Mouse (Mus musculus): ENCODE measurements around the gene Tmf1. TPM values are rescaled to one million over a fixed set of nuclear protein-coding genes. Genes with fewer than 3 reads are reported as not detected.

Gene Tmf1
- polyA plus RNA-seq, 1 experiment = 29.5 TPM

- Histone ChIP-seq H3K4me3 (ENCODE audit: control insufficient read depth, low read depth, low read length) (no peak overlapping the region), H3K36me3 (ENCODE audit: control insufficient read depth, insufficient read depth, low read length) (no peaks in the 10 kb centered on the region), H3K27ac (ENCODE audit: control insufficient read depth, insufficient read depth, low read depth, low read length) (no peak overlapping the region), H3K27me3 (ENCODE audit: control insufficient read depth, insufficient read depth, low read length) (no peaks in the 10 kb centered on the region), H3K4me1 (ENCODE audit: control insufficient read depth, insufficient read depth, low read length) (peaks cover 4% of the 10 kb centered on the region; the same call in 1 of the 2 replicates)
- TF ChIP-seq CTCF (IDR thresholded peaks at IDR 0.05; ENCODE audit: control insufficient read depth, insufficient read depth, insufficient replicate concordance, low read depth, low read length) = no peak
- no peak for TF ChIP-seq POLR2A (IDR thresholded peaks at IDR 0.05; ENCODE audit: control insufficient read depth, low read depth, low read length)
These were observed 23.6 kb upstream of the Tmf1 start for GRCm38 (mm10) chr6:97202477-97202876.

- H3K27ac ChIP-seq (ENCODE audit: control insufficient read depth, insufficient read depth, low read depth, low read length) = no peak overlapping the region
- H3K27me3 ChIP-seq (ENCODE audit: control insufficient read depth, insufficient read depth, low read length) = no peaks in the 10 kb centered on the region
- TF ChIP-seq POLR2A (IDR thresholded peaks at IDR 0.05; ENCODE audit: control insufficient read depth, low read depth, low read length) = no peak
- TF ChIP-seq CTCF (IDR thresholded peaks at IDR 0.05; ENCODE audit: control insufficient read depth, insufficient read depth, insufficient replicate concordance, low read depth, low read length) = no peak
- no peak overlapping the region for H3K4me3 ChIP-seq (ENCODE audit: control insufficient read depth, low read depth, low read length)
- peaks cover 4% of the 10 kb centered on the region; the same call in 1 of the 2 replicates for H3K4me1 ChIP-seq (ENCODE audit: control insufficient read depth, insufficient read depth, low read length)
- no peaks in the 10 kb centered on the region; the same call in 1 of the 2 replicates for H3K36me3 ChIP-seq (ENCODE audit: control insufficient read depth, insufficient read depth, low read length)
These were observed 21.5 kb upstream of the Tmf1 start for GRCm38 (mm10) chr6:97200437-97200836.

GRCm38 (mm10) chr6:97179367-97179828 lies 476 bp upstream of the Tmf1 start:
- Histone ChIP-seq H3K4me1 (ENCODE audit: control insufficient read depth, insufficient read depth, low read length) (peaks cover 4% of the 10 kb centered on the region; the same call in 1 of the 2 replicates), H3K36me3 (ENCODE audit: control insufficient read depth, insufficient read depth, low read length) (peaks cover 3% of the 10 kb centered on the region), H3K27ac (ENCODE audit: control insufficient read depth, insufficient read depth, low read depth, low read length) (peak overlapping the region; percentile 98), H3K27me3 (ENCODE audit: control insufficient read depth, insufficient read depth, low read length) (no peaks in the 10 kb centered on the region), H3K4me3 (ENCODE audit: control insufficient read depth, low read depth, low read length) (peak overlapping the region; percentile 92)
- TF ChIP-seq CTCF (IDR thresholded peaks at IDR 0.05; ENCODE audit: control insufficient read depth, insufficient read depth, insufficient replicate concordance, low read depth, low read length) (no peak), POLR2A (IDR thresholded peaks at IDR 0.05; ENCODE audit: control insufficient read depth, low read depth, low read length) (no peak)

- H3K27ac ChIP-seq (ENCODE audit: control insufficient read depth, insufficient read depth, low read depth, low read length) = no peak overlapping the region
- peak overlapping the region; percentile 39 for H3K4me3 ChIP-seq (ENCODE audit: control insufficient read depth, low read depth, low read length)
- no peak for TF ChIP-seq POLR2A (IDR thresholded peaks at IDR 0.05; ENCODE audit: control insufficient read depth, low read depth, low read length)
- TF ChIP-seq CTCF (IDR thresholded peaks at IDR 0.05; ENCODE audit: control insufficient read depth, insufficient read depth, insufficient replicate concordance, low read depth, low read length) = no peak
- peaks cover 4% of the 10 kb centered on the region; the same call in 1 of the 2 replicates for H3K4me1 ChIP-seq (ENCODE audit: control insufficient read depth, insufficient read depth, low read length)
- H3K27me3 ChIP-seq (ENCODE audit: control insufficient read depth, insufficient read depth, low read length) = no peaks in the 10 kb centered on the region
- peaks cover 7% of the 10 kb centered on the region for H3K36me3 ChIP-seq (ENCODE audit: control insufficient read depth, insufficient read depth, low read length)
These were observed 3.2 kb downstream of the Tmf1 start for GRCm38 (mm10) chr6:97175716-97176115.

GRCm38 (mm10) chr6:97150156-97150555 lies 28.8 kb downstream of the Tmf1 start:
- Histone ChIP-seq H3K4me3 (ENCODE audit: control insufficient read depth, low read depth, low read length) (no peak overlapping the region), H3K27ac (ENCODE audit: control insufficient read depth, insufficient read depth, low read depth, low read length) (no peak overlapping the region), H3K36me3 (ENCODE audit: control insufficient read depth, insufficient read depth, low read length) (no peaks in the 10 kb centered on the region), H3K4me1 (ENCODE audit: control insufficient read depth, insufficient read depth, low read length) (peaks cover 2% of the 10 kb centered on the region; the same call in 1 of the 2 replicates), H3K27me3 (ENCODE audit: control insufficient read depth, insufficient read depth, low read length) (no peaks in the 10 kb centered on the region)
- no peak for TF ChIP-seq POLR2A (IDR thresholded peaks at IDR 0.05; ENCODE audit: control insufficient read depth, low read depth, low read length)
- no peak for TF ChIP-seq CTCF (IDR thresholded peaks at IDR 0.05; ENCODE audit: control insufficient read depth, insufficient read depth, insufficient replicate concordance, low read depth, low read length)

GRCm38 (mm10) chr6:97149721-97150120 lies 29.2 kb downstream of the Tmf1 start:
- TF ChIP-seq CTCF (IDR thresholded peaks at IDR 0.05; ENCODE audit: control insufficient read depth, insufficient read depth, insufficient replicate concordance, low read depth, low read length) (no peak), POLR2A (IDR thresholded peaks at IDR 0.05; ENCODE audit: control insufficient read depth, low read depth, low read length) (no peak)
- Histone ChIP-seq H3K4me3 (ENCODE audit: control insufficient read depth, low read depth, low read length) (no peak overlapping the region), H3K27ac (ENCODE audit: control insufficient read depth, insufficient read depth, low read depth, low read length) (no peak overlapping the region), H3K36me3 (ENCODE audit: control insufficient read depth, insufficient read depth, low read length) (no peaks in the 10 kb centered on the region), H3K4me1 (ENCODE audit: control insufficient read depth, insufficient read depth, low read length) (peaks cover 2% of the 10 kb centered on the region; the same call in 1 of the 2 replicates), H3K27me3 (ENCODE audit: control insufficient read depth, insufficient read depth, low read length) (no peaks in the 10 kb centered on the region)

- no peaks in the 10 kb centered on the region for H3K36me3 ChIP-seq (ENCODE audit: control insufficient read depth, insufficient read depth, low read length)
- H3K4me3 ChIP-seq (ENCODE audit: control insufficient read depth, low read depth, low read length) = peak within 1 kb of the TSS; percentile 78
- H3K27ac ChIP-seq (ENCODE audit: control insufficient read depth, insufficient read depth, low read depth, low read length) = peak within 1 kb of the TSS; percentile 11; the same call in 1 of the 2 replicates
- TF ChIP-seq POLR2A (IDR thresholded peaks at IDR 0.05; ENCODE audit: control insufficient read depth, low read depth, low read length) (no peak), CTCF (IDR thresholded peaks at IDR 0.05; ENCODE audit: control insufficient read depth, insufficient read depth, insufficient replicate concordance, low read depth, low read length) (no peak)
- peaks cover 2% of the 10 kb centered on the region; the same call in 1 of the 2 replicates for H3K4me1 ChIP-seq (ENCODE audit: control insufficient read depth, insufficient read depth, low read length)
- no peaks in the 10 kb centered on the region for H3K27me3 ChIP-seq (ENCODE audit: control insufficient read depth, insufficient read depth, low read length)
These were observed 30.3 kb downstream of the Tmf1 start, which contains the start of gene Eogt for GRCm38 (mm10) chr6:97148383-97149251. Gene Eogt (minus strand): TSS chr6:97149182.

All from testis, adult 2 months (tissue).